Mouse (Mus musculus): ENCODE results near the gene Cant1. TPM values are rescaled to one million over a fixed set of nuclear protein-coding genes. Genes with fewer than 3 reads are reported as not detected.

Gene Cant1
- 40.6 to 44.5 TPM (median 43.5 TPM) in 4 replicates for total RNA-seq (2023)

GRCm38 (mm10) chr11:118418834-118419504 is at the start of gene Cant1:
Cant1 (minus strand) TSS chr11:118419086.

GRCm38 (mm10) chr11:118427986-118428385 is 9.1 kb upstream of the Cant1 start, which contains the start of gene C1qtnf1:
C1qtnf1 (plus strand) TSS chr11:118428203.

DNA sequence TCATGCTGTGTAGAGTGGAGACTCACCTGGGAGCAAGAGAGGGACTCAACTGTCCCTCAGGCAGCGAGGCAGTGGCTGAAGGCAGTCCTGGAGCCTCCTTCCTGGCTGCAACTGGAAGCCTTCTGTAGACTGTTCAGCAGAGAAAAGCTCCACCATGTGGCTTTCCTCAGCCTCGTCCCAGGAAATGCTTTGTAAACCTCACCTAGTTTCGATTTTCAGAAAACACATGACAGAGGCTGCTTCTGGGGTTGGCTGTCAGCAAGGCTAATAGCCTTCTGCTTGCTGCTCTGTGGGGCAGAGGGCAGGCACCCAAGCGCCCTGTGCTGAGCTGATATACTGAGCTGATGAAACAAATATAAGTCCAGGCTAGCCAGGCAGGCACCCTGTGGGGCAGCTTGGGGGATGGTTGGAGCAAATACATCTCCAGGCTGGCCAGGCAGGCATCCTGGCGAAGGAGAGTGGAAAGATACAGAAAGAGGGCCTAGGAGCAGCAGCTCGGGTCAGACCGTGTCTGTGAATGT is 17.1 kb downstream of the Cant1 start, which contains the start of gene Lgals3bp:
TSS of gene Lgals3bp (minus strand) at position 333 of the 521 bp plus-strand sequence.

Other genes with a start within 250 kb of the Cant1 start
- 229 to 246 TPM (median 236 TPM) in 4 replicates for gene Cyth1, start 170.5 kb downstream of the Cant1 start, total RNA-seq (2023)
- gene Usp36, start 128.8 kb downstream of the Cant1 start, total RNA-seq (2023) = 53.8 to 59.3 TPM (median 57.4 TPM) in 4 replicates
- not detected in 4 replicates for gene Cep295nl, start 76.6 kb downstream of the Cant1 start, total RNA-seq (2023)
- 2.3 to 4.6 TPM (median 4.0 TPM) in 4 replicates for gene Timp2, start 63.3 kb downstream of the Cant1 start, total RNA-seq (2023)
- 10.4 to 13.8 TPM (median 11.9 TPM) in 4 replicates for gene Lgals3bp, start 17.0 kb downstream of the Cant1 start, total RNA-seq (2023)
- 0.23 TPM in 1 of 4 replicates, not detected in the others for gene C1qtnf1, start 9.1 kb upstream of the Cant1 start, total RNA-seq (2023)
- 5.0 to 6.2 TPM (median 6.0 TPM) in 4 replicates for gene Engase, start 57.7 kb upstream of the Cant1 start, total RNA-seq (2023)